11 mouse cellular contexts compared by ENCODE assay signal in the genomic region with DNA sequence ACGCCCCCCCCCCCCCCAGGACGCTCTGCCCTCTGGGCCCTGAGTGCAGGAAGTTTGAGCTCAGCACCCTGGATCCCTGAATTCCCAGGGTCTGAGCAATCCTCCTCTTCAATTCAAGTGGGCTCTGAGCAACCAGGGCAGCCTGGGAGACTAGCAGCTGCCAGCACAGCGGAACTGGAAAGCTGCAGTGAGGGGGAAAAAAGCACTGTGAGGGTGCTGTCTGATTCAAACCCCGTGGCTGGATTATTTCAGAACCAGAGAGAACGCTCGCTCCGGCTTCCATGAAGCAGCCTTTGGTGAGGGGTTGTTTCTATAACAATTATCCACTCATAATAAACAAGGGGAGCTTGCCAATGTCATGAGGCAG.
DNase-seq lines count a peak whose midpoint lies in the region; ATAC-seq and TF ChIP-seq lines count a peak whose summit lies in the region.
"Had no signal": no experiment of that assay in that cellular context is flagged by ENCODE, and none has a peak within 500 bp of the region (broad histone marks: within the 10 kb centered on the region; RNA-seq: fewer than 3 reads in every experiment).

No protein-coding gene starts in this region.

- DNase-seq in kidney, adult 2 months: no peak
- DNase-seq in right cerebral cortex, postnatal 10 days (ENCODE audit: low spot score in 2 of 2): peak; percentile 51 to 62
- no peak for DNase-seq in right cerebral cortex, postnatal 14 days
- DNase-seq in layer of hippocampus, postnatal 14 days (ENCODE audit: low spot score in 2 of 2): peak; percentile 54
- DNase-seq in frontal cortex, postnatal 14 days (ENCODE audit: low spot score in 2 of 2): no peak
- no peak for DNase-seq in testis, postnatal 14 days (ENCODE audit: low spot score)
- DNase-seq: kidney, postnatal 25 days; thymus, adult 2 months had no signal

- H3K9ac ChIP-seq in kidney, embryonic 15.5 days: no peak overlapping the region
- H3K9ac ChIP-seq: limb, embryonic 15.5 days had no signal

- H3K9me3 ChIP-seq in kidney, embryonic 15.5 days (replicated peaks): no peaks in the 10 kb centered on the region
- H3K9me3 ChIP-seq: limb, embryonic 15.5 days; megakaryocyte, embryonic 14.5 days had no signal

- no peak for TF ChIP-seq POLR2A in kidney, adult 2 months (IDR thresholded peaks at IDR 0.05; ENCODE audit: low read depth, low read length)

- no peak for ATAC-seq in kidney, embryonic 15.5 days (replicated peaks; ENCODE audit: low FRiP score)

- no peak overlapping the region for H3K4me3 ChIP-seq in kidney, embryonic 15.5 days (replicated peaks)
- no peak overlapping the region for H3K4me3 ChIP-seq in kidney, adult 2 months (ENCODE audit: insufficient read depth, low read depth, low read length)
- H3K4me3 ChIP-seq: limb, embryonic 15.5 days; megakaryocyte, embryonic 14.5 days had no signal

- no peaks in the 10 kb centered on the region for H3K36me3 ChIP-seq in kidney, embryonic 15.5 days
- no peaks in the 10 kb centered on the region for H3K36me3 ChIP-seq in kidney, adult 2 months (ENCODE audit: control insufficient read depth, insufficient read depth, low read length)
- H3K36me3 ChIP-seq: limb, embryonic 15.5 days had no signal

- 0 out of 2 replicates have a peak overlapping the region, but pooled peaks have one; percentile 4 for H3K27ac ChIP-seq in kidney, embryonic 15.5 days
- no peak overlapping the region for H3K27ac ChIP-seq in kidney, adult 2 months (ENCODE audit: insufficient read depth, low read depth, low read length)
- H3K27ac ChIP-seq: limb, embryonic 15.5 days had no signal

- H3K4me2 ChIP-seq in kidney, embryonic 15.5 days: no peak overlapping the region
- H3K4me2 ChIP-seq: limb, embryonic 15.5 days had no signal

- 48% methylated on average over 7 of the region's 7 CpGs for WGBS in kidney, embryonic 15.5 days
- 66% methylated on average over 7 of the region's 7 CpGs for WGBS in kidney, adult 2 months

- H3K4me1 ChIP-seq in kidney, embryonic 15.5 days: peaks cover 52% of the 10 kb centered on the region
- no peaks in the 10 kb centered on the region for H3K4me1 ChIP-seq in kidney, adult 2 months (ENCODE audit: control insufficient read depth, insufficient read depth, low read length)

- no peak for TF ChIP-seq CTCF in kidney, adult 2 months (conservative IDR thresholded peaks at IDR 0.05; ENCODE audit: insufficient read depth, insufficient read length, low read depth, low read length)

- no peaks in the 10 kb centered on the region for H3K27me3 ChIP-seq in kidney, embryonic 15.5 days
- H3K27me3 ChIP-seq in kidney, adult 2 months (replicated peaks; ENCODE audit: control insufficient read depth, insufficient read depth, low read length): no peaks in the 10 kb centered on the region

Comparison
In these comparisons a context has a peak if more than half of its experiments do, and no peak if none do; other contexts are left out.
1. DNase-seq: peak in right cerebral cortex, postnatal 10 days (2 of 2) and layer of hippocampus, postnatal 14 days (2 of 2); none in kidney, adult 2 months (single experiment), right cerebral cortex, postnatal 14 days (single experiment), frontal cortex, postnatal 14 days (0 of 2) and testis, postnatal 14 days (single experiment).